Mouse (Mus musculus): ENCODE measurements at regions not wholly inside any gene's neighbourhood (a gene's known extent, or its start where the extent isn't known, plus 50 kb on each side); places are given as distances from the start of the nearest gene placed in this dataset.

DNA sequence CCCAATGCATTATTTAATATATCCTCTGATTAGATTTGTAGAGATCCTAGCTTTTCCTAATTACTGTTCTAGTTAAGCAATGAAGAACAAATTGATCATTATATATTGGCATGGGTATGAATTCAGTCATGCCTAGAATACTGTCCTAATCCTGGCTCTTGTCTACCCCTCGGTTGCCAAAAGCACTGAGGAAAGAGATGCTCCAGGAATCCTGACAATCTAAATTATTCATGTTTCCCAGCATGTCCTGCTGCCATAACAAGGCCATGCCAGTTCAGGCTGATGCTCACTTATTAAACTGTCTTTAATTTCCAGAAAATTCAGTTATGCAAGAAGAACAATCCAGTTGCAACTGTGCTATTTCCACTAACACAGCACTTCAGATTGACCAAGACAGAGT lies 335.1 kb upstream of the Gm11042 start:
- TF ChIP-seq EP300 (IDR thresholded peaks at IDR 0.05; ENCODE audit: insufficient read depth, low read depth, low read length) (no peak), CTCF (IDR thresholded peaks at IDR 0.05) (no peak)
